Mouse (Mus musculus) gastrocnemius, postnatal 25 days (tissue): ENCODE results near the gene Kdelc2. TPM values are rescaled to one million over a fixed set of nuclear protein-coding genes. Genes with fewer than 3 reads are reported as not detected.

ENCODE experiments used
- DNase-seq: peaks from one replicate; pipeline ENCODE4 v3.0.0; 2022
- total RNA-seq, 2 experiments: library from RNA; stranded (reverse); gene quantifications; 1 replicate in 1 of 2; 2 replicates in 1 of 2; pipeline ENCODE4 v1.2.3; 2021

Kdelc2 gene
- total RNA-seq, 2 experiments from 2014 or later = 5.4 to 5.7 TPM

DNA sequence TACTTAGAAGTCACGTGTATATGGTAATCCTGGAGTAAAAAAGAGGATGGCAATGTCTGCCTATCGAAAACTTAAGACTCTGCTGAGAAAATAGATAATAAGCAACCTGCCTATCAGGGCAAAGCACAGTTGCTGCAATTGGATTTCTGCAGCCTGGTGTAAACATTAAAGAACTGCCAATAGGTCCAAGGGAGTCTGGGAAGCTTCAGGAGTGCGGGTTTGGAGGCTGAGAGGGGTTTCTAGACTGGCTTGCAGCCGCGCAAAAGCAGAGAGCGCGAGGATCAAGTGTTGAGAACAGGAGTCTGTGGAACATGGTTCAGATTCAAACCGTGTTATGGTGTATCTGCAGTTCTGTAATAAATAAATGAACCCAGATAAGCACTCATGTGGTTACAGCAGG lies 1.0 kb downstream of the Kdelc2 start:
- no peak for DNase-seq

- no peak for DNase-seq
Measured at GRCm38 (mm10) chr9:53387431-53387830, 3.6 kb downstream of the Kdelc2 start.

DNA sequence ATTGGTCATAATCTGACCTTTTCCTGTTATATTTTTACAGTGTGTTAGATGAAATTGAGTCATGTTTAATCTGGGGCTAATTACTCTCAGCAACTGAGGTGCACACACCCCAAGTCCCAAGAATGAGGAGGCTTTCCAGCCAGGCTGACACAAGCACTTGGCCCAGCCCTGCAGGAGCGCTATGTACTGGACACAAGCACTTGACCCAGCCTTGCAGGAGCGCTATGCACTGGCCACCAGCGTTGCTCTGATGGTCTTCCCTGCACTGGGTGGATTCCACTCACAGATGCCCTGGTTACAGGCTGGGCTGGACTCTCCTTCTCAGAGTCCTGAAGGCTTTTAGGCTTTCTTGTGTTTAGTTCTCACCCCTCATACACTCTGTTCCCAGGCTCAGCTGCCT lies 5.3 kb downstream of the Kdelc2 start:
- no peak for DNase-seq

- no peak for DNase-seq
Measured at GRCm38 (mm10) chr9:53390136-53390535, 6.3 kb downstream of the Kdelc2 start.

- no peak for DNase-seq
Measured at GRCm38 (mm10) chr9:53397685-53398387, 14.0 kb downstream of the Kdelc2 start.

GRCm38 (mm10) chr9:53398388-53398700 lies 14.5 kb downstream of the Kdelc2 start:
- no peak for DNase-seq

GRCm38 (mm10) chr9:53399537-53399936 lies 15.7 kb downstream of the Kdelc2 start:
- no peak for DNase-seq

DNA sequence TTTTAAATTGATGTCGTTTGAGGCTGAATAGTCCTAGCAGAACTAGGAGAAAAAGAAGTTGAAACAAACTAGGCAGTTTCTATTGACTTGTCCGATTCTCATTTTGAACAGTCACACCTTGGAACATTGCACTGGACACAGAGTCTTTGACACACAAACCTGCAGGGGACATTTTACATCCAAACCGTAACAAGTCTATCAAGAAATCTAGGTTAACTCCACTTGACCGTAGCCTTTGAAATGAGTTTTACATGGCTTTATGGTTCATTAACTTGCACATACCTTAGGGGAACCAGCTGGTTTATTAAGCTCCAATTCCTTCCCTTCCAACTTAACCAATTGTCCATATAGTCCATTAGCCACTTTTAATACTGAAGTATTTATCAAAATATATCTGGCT lies 16.9 kb downstream of the Kdelc2 start:
- DNase-seq = no peak

GRCm38 (mm10) chr9:53401146-53401545 lies 17.3 kb downstream of the Kdelc2 start:
- DNase-seq = no peak

- DNase-seq = no peak
Measured at GRCm38 (mm10) chr9:53402291-53402711, 18.5 kb downstream of the Kdelc2 start, which contains the start of gene 4930550C14Rik. 4930550C14Rik (plus strand) TSS chr9:53402325.

GRCm38 (mm10) chr9:53402991-53403390 lies 19.2 kb downstream of the Kdelc2 start:
- no peak for DNase-seq

GRCm38 (mm10) chr9:53404050-53404752 lies 20.4 kb downstream of the Kdelc2 start:
- DNase-seq = no peak

GRCm38 (mm10) chr9:53404753-53405722 lies 21.2 kb downstream of the Kdelc2 start:
- peak; percentile 50 for DNase-seq

DNA sequence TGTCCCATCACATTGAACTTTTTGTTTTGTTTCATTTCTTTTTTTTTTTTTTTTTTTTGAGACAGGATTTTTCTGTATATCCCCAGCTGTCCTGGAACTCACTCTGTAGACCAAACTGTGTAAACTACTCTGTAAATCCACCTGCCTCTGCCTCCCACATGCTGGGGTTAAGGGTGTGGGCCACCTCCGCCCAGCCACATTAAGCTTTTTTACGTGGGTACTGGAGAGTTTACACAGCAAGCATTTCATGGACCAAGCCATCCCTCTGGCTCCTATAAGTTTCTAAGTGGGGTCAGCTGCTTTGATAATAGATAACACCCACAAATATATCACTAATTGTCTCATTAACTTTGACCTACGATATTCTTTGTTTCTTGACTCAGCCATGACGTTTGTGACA lies 24.7 kb downstream of the Kdelc2 start:
- DNase-seq = no peak

DNA sequence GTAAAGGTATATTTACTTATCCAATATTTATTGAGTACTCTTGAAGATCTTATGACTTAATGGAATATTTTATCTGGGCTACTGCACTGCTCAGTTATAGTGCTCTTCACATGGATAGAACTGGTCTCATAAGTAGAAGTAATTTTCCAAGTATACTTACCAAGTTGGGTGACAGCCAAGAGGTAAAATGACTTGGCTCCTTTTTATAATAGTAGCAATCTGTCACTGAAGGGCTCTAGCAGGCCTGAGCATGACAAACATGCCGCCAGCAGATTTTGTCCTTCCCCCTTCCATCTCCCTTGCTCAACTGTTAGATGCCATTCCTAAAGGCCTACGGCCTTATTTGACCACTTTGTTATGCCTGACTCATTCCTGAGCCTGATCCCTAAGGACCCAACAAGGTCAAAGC lies 25.1 kb downstream of the Kdelc2 start:
- no peak for DNase-seq

DNA sequence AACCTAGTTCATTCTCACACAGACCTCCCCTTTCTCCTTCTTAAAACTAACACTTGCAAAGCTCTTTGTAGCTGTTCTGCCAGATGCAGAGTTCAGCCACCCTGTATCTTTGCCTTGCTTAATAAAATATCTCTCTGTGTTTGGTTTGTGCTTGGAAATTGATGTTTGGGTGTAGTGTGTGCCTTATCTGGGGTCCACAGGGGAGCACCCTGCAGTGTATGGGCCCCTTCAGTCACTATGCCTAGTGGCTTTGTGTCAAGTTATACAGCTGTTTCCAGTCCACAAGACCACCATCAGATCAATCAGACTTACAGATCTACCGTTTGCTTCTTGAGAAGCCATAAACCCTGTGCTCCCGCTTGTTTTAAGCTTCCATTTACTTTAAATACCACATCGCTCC lies 25.6 kb downstream of the Kdelc2 start:
- DNase-seq = no peak

DNA sequence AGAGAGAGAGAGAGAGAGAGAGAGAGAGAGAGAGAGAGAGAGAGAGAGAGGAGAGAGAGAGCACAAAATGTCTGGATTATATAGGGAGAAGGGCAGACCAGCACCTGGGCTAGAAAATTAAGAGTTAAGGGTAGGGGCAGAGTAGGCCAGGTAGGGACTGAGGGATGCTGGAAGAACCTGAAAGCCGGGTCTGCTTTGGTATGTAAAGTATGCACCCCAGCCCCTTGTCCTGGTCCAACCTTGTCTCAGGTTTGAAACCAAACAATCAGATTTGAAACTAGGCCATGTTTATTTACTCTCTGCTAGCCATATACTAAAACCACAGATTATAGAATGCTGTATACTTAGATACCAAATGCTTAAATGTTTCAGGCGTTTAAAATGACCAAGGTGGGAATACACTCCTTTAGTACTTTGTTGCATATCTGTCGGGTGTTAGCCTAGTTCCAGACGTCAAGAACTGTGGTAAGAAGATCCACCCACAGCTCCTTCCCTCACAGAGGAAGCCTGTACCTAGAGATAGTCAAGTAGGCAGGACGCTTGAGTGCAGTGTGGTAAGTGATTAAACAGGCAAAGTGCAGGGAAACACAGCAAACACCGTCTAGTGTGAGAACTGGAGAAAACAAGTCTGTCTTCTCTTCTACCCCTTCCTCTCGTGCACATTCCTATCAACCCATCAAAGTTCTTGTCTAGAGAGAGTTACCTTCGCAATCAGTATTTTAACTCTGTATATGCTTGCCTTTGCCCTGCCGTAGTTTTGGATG lies 38.5 kb downstream of the Kdelc2 start:
- no peak for DNase-seq

GRCm38 (mm10) chr9:53426726-53427125 lies 42.9 kb downstream of the Kdelc2 start:
- no peak for DNase-seq

GRCm38 (mm10) chr9:53427638-53428037 lies 43.8 kb downstream of the Kdelc2 start:
- DNase-seq = no peak

GRCm38 (mm10) chr9:53435830-53436570 lies 52.2 kb downstream of the Kdelc2 start:
- DNase-seq = no peak

GRCm38 (mm10) chr9:53450609-53451008 lies 66.8 kb downstream of the Kdelc2 start:
- no peak for DNase-seq
